Mouse (Mus musculus): ENCODE data around the gene Zfp324. TPM values are rescaled to one million over a fixed set of nuclear protein-coding genes. Genes with fewer than 3 reads are reported as not detected.
"Not testable (repeated sequence)": the region's sequence is repeated elsewhere in the genome, so short reads cannot be mapped to it uniquely, and the experiment has no call there.

Gene Zfp324
- 9.4 and 9.7 TPM in 2 replicates for polyA plus RNA-seq (2014; fragmentation: Nextera tagmentation; extraction: Ambion mirVana)

DNA sequence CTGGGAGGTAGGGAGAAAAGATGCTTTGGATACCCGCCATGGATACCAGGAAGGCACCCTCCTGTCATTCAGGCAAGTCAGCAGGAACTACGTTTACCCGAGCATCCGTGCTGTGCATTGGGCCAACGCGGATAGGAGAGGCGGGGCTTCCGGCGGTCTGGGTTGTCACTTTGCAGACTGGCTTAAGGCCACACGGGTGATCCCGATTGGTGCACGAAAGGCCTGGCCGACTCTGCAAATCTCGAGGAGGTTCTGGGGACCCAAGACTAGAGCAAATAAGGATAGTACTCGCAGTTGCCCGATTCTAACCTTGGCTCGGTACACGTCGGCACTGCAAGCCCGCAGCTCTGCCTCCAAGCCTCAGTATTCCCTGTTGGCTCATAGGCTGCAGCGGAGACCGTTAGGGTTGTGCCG lies at the start of gene Zfp324:
Gene Zfp324 (plus strand): TSS at position 161 of the 414 bp plus-strand sequence.
- no peaks in the 10 kb centered on the region for H3K27me3 ChIP-seq (ENCODE audit: control insufficient read depth, insufficient read depth, low read length)
- under 1% methylated on average over 23 of the region's 23 CpGs for WGBS

DNA sequence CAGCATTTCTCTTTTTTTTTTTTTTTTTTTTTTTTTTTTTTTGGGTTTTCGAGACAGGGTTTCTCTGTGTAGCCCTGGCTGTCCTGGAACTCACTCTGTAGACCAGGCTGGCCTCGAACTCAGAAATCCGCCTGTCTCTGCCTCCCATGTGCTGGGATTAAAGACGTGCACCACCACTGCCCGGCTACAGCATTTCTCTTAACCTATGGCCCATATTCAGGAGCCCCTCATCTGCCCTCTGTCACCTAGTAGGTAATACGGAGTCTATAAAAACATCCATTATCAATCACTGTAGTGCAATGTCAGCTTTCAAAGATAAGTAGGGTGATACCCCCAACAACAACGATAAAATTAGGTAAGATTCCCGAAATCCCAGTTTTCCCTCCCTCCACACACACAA lies 45.1 kb upstream of the Zfp324 start:
- not testable (repeated sequence) for H3K4me3 ChIP-seq (ENCODE audit: low read depth, low read length); H3K27me3 ChIP-seq (ENCODE audit: control insufficient read depth, insufficient read depth, low read length); H3K4me1 ChIP-seq (ENCODE audit: control insufficient read depth, insufficient read depth, low read length); H3K9me3 ChIP-seq (ENCODE audit: control insufficient read depth, low read depth, low read length); H3K9ac ChIP-seq (replicated peaks; ENCODE audit: low read depth, low read length); H3K4me2 ChIP-seq (replicated peaks; ENCODE audit: low read depth, low read length); ATAC-seq (ENCODE audit: insufficient number of reproducible peaks, insufficient read depth, low FRiP score, low read depth); H3K27ac ChIP-seq (ENCODE audit: low read length)
- H3K36me3 ChIP-seq (ENCODE audit: control insufficient read depth, insufficient read depth, low read length), result peaks cover 26% of the 10 kb centered on the region
- WGBS, result 77% methylated on average over 7 of the region's 8 CpGs

More for the DNA sequence above, at the start of gene Zfp324:
- Histone ChIP-seq H3K4me3 (ENCODE audit: low read depth, low read length) (peak within 1 kb of the TSS; percentile 85), H3K9ac (replicated peaks; ENCODE audit: low read depth, low read length) (peak within 1 kb of the TSS; percentile 82), H3K4me2 (replicated peaks; ENCODE audit: low read depth, low read length) (peak within 1 kb of the TSS; percentile 76), H3K36me3 (ENCODE audit: control insufficient read depth, insufficient read depth, low read length) (peaks cover 12% of the 10 kb centered on the region), H3K9me3 (ENCODE audit: control insufficient read depth, low read depth, low read length) (no peaks in the 10 kb centered on the region), H3K4me1 (ENCODE audit: control insufficient read depth, insufficient read depth, low read length) (peaks cover 14% of the 10 kb centered on the region; the same call in 1 of the 2 replicates), H3K27ac (ENCODE audit: low read length) (peak within 1 kb of the TSS; percentile 76)
- peak; percentile 93 for ATAC-seq (ENCODE audit: insufficient number of reproducible peaks, insufficient read depth, low FRiP score, low read depth)

DNA sequence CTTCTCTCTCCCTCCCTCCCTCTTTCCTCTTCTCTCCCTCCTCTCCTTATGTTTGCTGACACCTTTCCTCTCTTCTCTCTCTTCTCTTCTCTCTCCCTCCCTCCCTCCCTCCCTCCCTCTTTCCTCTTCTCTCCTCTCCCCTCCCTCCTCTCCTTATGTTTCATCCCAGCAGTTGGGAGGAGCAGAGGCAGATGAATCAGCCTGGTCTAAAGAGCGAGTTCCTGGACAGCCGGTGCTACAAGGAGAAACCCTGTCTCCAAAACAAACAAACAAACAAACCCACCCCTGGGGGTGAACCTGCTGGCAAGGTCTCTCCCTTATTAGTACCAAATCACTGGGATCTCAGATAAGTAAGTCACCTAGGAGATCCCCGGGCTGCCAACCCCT lies 44.3 kb upstream of the Zfp324 start:
- Histone ChIP-seq H3K9ac (replicated peaks; ENCODE audit: low read depth, low read length) (peak overlapping the region; percentile 65), H3K27me3 (ENCODE audit: control insufficient read depth, insufficient read depth, low read length) (no peaks in the 10 kb centered on the region), H3K4me2 (replicated peaks; ENCODE audit: low read depth, low read length) (peak overlapping the region; percentile 74), H3K27ac (ENCODE audit: low read length) (peak overlapping the region; percentile 97), H3K4me3 (ENCODE audit: low read depth, low read length) (peak overlapping the region; percentile 87), H3K36me3 (ENCODE audit: control insufficient read depth, insufficient read depth, low read length) (peaks cover 34% of the 10 kb centered on the region), H3K4me1 (ENCODE audit: control insufficient read depth, insufficient read depth, low read length) (peaks cover 11% of the 10 kb centered on the region), H3K9me3 (ENCODE audit: control insufficient read depth, low read depth, low read length) (no peaks in the 10 kb centered on the region)
- no peak for ATAC-seq (ENCODE audit: insufficient number of reproducible peaks, insufficient read depth, low FRiP score, low read depth)
- WGBS, result 3% methylated on average over 3 of the region's 3 CpGs

DNA sequence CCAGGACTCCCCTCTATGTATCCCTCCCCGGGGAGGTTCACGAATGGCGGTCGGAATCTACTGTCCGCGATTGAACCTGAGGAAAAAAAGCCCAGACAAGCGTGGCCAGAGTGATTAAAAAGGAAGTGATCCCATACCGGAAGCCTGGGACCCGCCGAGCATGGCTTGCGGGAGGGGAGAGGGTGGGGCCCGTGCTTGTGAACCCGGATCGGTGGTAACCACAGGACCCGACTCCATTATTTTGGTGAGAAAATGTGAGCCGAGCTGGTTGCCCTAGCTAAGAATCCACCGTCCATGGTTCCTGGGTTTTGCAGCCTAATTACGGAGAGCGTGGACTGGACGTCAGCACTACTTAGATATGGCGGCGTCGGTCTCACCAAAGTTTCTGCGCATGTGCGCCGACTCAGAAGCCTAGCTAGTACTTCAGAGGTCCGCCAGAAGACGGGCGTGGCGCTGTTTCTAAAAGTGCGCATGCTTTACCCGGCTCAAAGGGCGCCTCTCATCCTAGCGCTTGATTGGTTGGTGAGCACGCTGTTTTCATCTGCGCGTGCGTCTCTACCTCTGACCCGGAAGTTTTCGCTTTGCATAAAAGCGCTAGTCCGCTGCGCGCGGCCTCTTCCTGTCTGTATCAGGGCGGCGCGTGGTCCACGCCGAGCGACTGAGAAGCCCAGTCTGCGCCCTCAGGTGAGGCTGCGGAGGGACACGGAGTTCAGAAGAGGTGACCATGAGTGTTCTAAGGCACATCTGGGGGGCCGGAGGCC lies 43.8 kb upstream of the Zfp324 start, which contains the start of gene Rps5:
Gene Rps5 (plus strand): TSS at position 586 of the 761 bp plus-strand sequence.
- Histone ChIP-seq H3K4me2 (replicated peaks; ENCODE audit: low read depth, low read length) (peak within 1 kb of the TSS; percentile 93), H3K27me3 (ENCODE audit: control insufficient read depth, insufficient read depth, low read length) (no peaks in the 10 kb centered on the region), H3K4me3 (ENCODE audit: low read depth, low read length) (peak within 1 kb of the TSS; percentile 87), H3K36me3 (ENCODE audit: control insufficient read depth, insufficient read depth, low read length) (peaks cover 40% of the 10 kb centered on the region), H3K27ac (ENCODE audit: low read length) (peak within 1 kb of the TSS; percentile 97), H3K9ac (replicated peaks; ENCODE audit: low read depth, low read length) (peak within 1 kb of the TSS; percentile 89), H3K4me1 (ENCODE audit: control insufficient read depth, insufficient read depth, low read length) (peaks cover 11% of the 10 kb centered on the region), H3K9me3 (ENCODE audit: control insufficient read depth, low read depth, low read length) (no peaks in the 10 kb centered on the region)
- ATAC-seq (ENCODE audit: insufficient number of reproducible peaks, insufficient read depth, low FRiP score, low read depth), result peak; percentile 98
- WGBS, result under 1% methylated on average over 55 of the region's 55 CpGs

DNA sequence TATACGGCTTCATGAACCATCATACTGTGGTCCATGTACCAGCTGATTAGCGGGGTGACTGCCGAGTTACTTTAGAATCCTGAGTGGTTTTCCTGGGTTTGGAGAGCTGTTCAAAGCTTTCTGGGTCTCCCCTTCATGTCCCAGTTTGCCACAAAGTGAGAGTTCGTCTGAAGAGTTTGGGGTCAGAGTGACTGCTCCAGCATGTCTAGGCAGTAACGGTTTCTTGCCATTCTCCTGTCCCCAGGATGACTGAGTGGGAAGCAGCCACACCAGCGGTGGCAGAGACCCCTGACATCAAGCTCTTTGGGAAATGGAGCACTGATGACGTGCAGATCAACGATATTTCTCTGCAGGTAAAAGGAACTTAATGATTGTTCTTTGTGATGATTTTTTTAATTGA lies 42.9 kb upstream of the Zfp324 start:
- Histone ChIP-seq H3K27me3 (ENCODE audit: control insufficient read depth, insufficient read depth, low read length) (no peaks in the 10 kb centered on the region), H3K9me3 (ENCODE audit: control insufficient read depth, low read depth, low read length) (no peaks in the 10 kb centered on the region), H3K4me1 (ENCODE audit: control insufficient read depth, insufficient read depth, low read length) (peaks cover 11% of the 10 kb centered on the region), H3K4me3 (ENCODE audit: low read depth, low read length) (peak overlapping the region; percentile 87), H3K27ac (ENCODE audit: low read length) (peak overlapping the region; percentile 11; the same call in 1 of the 2 replicates), H3K9ac (replicated peaks; ENCODE audit: low read depth, low read length) (peak overlapping the region; percentile 89), H3K4me2 (replicated peaks; ENCODE audit: low read depth, low read length) (peak overlapping the region; percentile 93), H3K36me3 (ENCODE audit: control insufficient read depth, insufficient read depth, low read length) (peaks cover 40% of the 10 kb centered on the region)
- WGBS, result 4% methylated on average over 8 of the region's 8 CpGs
- no peak for ATAC-seq (ENCODE audit: insufficient number of reproducible peaks, insufficient read depth, low FRiP score, low read depth)

DNA sequence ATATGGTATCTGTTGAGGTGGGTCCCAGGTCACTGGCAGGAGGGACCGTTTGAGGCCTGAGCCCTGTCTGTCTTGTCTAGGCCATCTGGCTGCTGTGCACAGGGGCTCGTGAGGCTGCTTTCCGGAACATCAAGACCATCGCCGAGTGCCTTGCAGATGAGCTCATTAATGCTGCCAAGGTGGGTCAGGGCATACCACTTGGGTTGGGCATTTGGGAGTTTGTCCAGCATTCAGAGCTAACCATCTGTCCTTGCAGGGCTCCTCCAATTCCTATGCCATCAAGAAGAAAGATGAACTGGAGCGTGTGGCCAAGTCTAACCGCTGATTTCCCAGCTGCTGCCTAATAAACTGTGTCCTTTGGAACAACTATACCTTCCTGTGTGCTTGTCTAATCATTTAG lies 39.3 kb upstream of the Zfp324 start:
- H3K4me3 ChIP-seq (ENCODE audit: low read depth, low read length), result no peak overlapping the region
- WGBS, result 83% methylated on average over 7 of the region's 7 CpGs
- ATAC-seq (ENCODE audit: insufficient number of reproducible peaks, insufficient read depth, low FRiP score, low read depth), result no peak
- no peak overlapping the region for H3K4me2 ChIP-seq (replicated peaks; ENCODE audit: low read depth, low read length)
- peaks cover 16% of the 10 kb centered on the region for H3K4me1 ChIP-seq (ENCODE audit: control insufficient read depth, insufficient read depth, low read length)
- no peak overlapping the region for H3K9ac ChIP-seq (replicated peaks; ENCODE audit: low read depth, low read length)
- H3K9me3 ChIP-seq (ENCODE audit: control insufficient read depth, low read depth, low read length), result no peaks in the 10 kb centered on the region
- no peak overlapping the region for H3K27ac ChIP-seq (ENCODE audit: low read length)
- H3K36me3 ChIP-seq (ENCODE audit: control insufficient read depth, insufficient read depth, low read length), result peaks cover 40% of the 10 kb centered on the region
- H3K27me3 ChIP-seq (ENCODE audit: control insufficient read depth, insufficient read depth, low read length), result no peaks in the 10 kb centered on the region

DNA sequence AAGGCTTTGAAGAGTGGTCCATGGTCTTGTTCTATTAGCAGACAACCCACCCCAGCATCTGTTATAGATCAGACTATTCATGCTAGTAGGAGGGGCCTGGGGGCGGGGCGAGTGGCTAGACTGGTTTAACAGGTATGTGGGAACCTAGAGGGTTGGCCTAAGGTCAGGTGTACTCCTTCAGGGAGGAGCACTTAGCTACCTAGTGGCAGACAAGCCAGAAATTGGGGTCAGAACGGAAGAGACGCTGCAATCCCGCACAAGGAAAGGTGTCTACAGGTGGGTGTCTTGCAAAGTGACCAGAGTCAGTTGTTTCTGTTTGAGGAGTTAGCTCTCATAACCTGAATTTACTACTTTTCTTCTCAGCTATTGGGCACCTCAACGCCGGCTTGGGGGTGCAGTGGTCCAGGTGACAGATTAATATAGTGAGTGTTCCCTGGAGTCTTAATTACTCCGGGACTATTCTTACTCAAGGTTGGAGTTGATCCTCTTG lies 38.4 kb upstream of the Zfp324 start, which contains the start of gene Rnf225:
Gene Rnf225 (plus strand): TSS at position 226 of the 490 bp plus-strand sequence.
- H3K9ac ChIP-seq (replicated peaks; ENCODE audit: low read depth, low read length), result peak within 1 kb of the TSS; percentile 40
- peaks cover 40% of the 10 kb centered on the region for H3K36me3 ChIP-seq (ENCODE audit: control insufficient read depth, insufficient read depth, low read length)
- H3K4me3 ChIP-seq (ENCODE audit: low read depth, low read length), result peak within 1 kb of the TSS; percentile 31
- 21% methylated on average over 8 of the region's 8 CpGs for WGBS
- peaks cover 16% of the 10 kb centered on the region for H3K4me1 ChIP-seq (ENCODE audit: control insufficient read depth, insufficient read depth, low read length)
- H3K9me3 ChIP-seq (ENCODE audit: control insufficient read depth, low read depth, low read length), result no peaks in the 10 kb centered on the region
- peak within 1 kb of the TSS; percentile 72 for H3K4me2 ChIP-seq (replicated peaks; ENCODE audit: low read depth, low read length)
- H3K27me3 ChIP-seq (ENCODE audit: control insufficient read depth, insufficient read depth, low read length), result no peaks in the 10 kb centered on the region
- H3K27ac ChIP-seq (ENCODE audit: low read length), result no peak within 1 kb of the TSS
- peak; percentile 82 for ATAC-seq (ENCODE audit: insufficient number of reproducible peaks, insufficient read depth, low FRiP score, low read depth)

DNA sequence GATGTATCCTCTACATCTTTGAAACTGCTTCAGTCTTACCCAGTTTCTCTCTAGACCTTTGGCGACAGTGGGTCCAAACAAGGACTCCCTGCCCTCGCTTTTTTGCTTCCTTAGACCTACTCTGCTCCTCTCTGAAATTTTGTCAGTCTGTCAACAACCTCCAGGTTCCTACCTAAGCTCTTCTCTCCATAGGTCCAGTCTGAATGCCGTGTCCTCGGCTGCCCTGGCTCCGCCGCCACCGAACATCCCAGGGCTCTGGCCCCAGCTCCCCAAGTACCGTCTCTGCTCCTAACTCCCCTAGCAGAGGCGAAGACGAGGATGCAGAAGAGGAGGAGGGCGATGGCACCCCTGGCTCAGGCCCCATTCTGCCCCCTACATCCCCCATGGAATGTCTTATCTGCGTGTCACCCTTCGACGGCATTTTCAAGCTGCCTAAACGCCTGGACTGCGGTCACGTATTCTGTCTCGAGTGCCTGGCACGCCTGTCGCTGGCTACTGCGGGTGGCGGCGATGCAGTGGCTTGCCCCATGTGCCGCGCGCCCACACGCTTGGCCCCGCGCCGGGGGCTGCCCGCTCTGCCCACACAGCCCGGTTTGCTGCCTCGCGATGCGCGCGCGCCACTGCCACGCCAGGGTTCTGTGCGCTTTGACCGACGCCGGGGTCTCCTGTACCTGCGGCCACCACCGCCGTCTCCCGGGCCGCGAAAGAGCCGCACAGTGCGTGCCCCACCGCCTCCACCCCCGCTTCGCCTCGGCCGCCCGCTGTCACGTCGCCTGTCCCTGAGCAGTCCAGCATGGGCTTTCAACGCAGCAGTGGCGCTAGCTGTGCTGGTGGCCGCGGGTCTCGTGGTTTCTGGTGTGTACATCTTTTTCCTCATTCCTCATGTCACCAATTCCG lies 37.7 kb upstream of the Zfp324 start:
- Histone ChIP-seq H3K27me3 (ENCODE audit: control insufficient read depth, insufficient read depth, low read length) (no peaks in the 10 kb centered on the region), H3K27ac (ENCODE audit: low read length) (no peak overlapping the region), H3K9ac (replicated peaks; ENCODE audit: low read depth, low read length) (peak overlapping the region; percentile 40), H3K36me3 (ENCODE audit: control insufficient read depth, insufficient read depth, low read length) (peaks cover 40% of the 10 kb centered on the region), H3K4me2 (replicated peaks; ENCODE audit: low read depth, low read length) (peak overlapping the region; percentile 72), H3K9me3 (ENCODE audit: control insufficient read depth, low read depth, low read length) (no peaks in the 10 kb centered on the region), H3K4me1 (ENCODE audit: control insufficient read depth, insufficient read depth, low read length) (peaks cover 15% of the 10 kb centered on the region), H3K4me3 (ENCODE audit: low read depth, low read length) (peak overlapping the region; percentile 31)
- WGBS, result 4% methylated on average over 65 of the region's 65 CpGs
- ATAC-seq (ENCODE audit: insufficient number of reproducible peaks, insufficient read depth, low FRiP score, low read depth), result peak; percentile 39; the same call in 1 of the 2 replicates
